Mouse (Mus musculus) cerebellum, adult 18-20 months (tissue): ENCODE measurements around the gene Rab14.

Experiments
- DNase-seq, 2 experiments: peaks; one replicate each; pipeline ENCODE4 v3.0.0; 2021

Rab14 gene

DNA sequence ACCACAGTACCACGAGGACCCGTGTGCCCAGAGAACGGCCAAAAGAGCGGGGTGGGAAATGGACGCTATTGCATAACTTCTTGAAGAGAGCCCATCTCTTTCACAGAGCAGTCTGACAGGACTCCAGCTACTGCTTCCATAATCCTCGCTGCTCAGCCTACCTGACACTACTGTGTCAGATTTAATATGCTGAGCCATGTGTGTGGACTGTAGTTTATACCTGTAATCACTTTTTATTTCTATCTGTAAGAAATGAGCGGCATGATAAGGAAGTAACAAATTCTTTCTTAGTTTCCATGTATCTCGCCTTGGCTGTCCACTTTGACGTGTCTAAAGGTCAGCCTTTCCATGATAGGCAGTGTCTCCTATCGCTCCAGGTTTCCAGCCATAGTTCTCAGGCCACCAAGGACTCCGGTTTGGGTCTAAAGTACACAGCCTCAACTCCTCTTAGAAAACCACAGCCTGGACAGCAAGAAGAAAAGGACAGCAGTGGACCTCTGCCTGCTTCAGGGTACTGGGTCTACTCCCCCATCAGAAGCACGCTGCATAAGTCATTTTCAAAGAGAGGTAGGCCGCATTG lies 49.5 kb downstream of the Rab14 start:
- DNase-seq, result no peak

DNA sequence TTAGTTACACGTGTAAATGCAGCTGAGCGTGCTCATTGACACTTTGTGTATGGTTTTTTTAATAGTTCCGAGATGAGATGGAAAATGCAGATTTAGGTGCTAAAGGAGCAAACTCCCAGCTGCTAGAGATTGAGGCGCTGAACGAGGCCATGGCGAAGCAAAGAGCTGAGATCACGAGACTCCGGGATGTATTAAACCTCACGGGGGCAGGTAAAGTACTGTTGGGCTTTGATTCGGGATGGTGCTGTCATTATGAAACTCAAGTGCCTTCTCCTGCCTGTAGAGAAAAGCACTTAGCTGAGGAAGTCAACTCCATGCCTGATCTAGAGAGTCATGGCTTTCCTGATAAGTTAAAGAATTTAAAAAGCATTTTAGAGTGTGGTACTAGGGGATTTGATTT lies 52.1 kb downstream of the Rab14 start:
- DNase-seq, result no peak

DNA sequence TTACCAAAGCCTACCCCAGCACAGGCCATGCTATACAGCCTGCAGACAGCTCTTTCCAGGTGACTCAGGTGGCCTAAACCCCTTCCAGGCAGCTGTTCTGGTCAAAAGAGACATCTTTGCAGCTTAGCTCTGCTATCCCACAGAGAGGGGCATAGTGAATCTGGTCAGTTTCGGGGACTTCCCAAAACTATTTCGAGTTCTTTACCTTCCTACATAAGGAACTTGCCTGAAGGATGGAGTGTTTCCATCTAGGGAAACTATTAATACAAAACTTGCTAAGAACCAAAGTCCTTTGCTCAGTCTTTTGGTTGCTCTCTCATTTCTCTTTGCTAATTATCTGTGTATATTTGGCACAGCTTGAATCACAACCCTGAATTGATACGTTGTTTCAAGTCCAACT lies 59.2 kb downstream of the Rab14 start:
- DNase-seq, result no peak

GRCm38 (mm10) chr2:35138576-35138975 lies 62.3 kb downstream of the Rab14 start:
- DNase-seq, result no peak

GRCm38 (mm10) chr2:35133891-35134290 lies 67.0 kb downstream of the Rab14 start:
- DNase-seq, result no peak

DNA sequence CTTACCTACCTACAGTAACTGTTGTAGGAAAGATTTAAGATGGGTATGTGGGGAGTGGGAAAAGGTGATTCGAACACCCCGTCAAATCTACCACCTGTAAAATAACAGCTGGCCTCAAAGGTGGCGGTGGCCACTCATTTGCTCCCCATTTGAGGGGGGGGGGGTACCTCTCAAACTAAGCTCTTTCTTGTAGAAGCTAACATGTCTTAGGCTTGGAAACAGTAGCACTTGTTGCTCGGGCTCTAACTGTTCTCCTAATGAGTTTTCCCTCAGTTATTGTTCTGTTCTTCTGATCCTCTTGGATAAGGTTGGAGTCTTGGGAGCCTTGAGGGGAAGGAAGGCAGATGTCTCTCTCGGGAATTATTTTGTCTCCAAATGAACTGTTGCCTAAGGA lies 68.3 kb downstream of the Rab14 start:
- no peak for DNase-seq

GRCm38 (mm10) chr2:35131991-35132661 lies 68.8 kb downstream of the Rab14 start:
- peak; percentile 85 to 86 for DNase-seq

GRCm38 (mm10) chr2:35131491-35131890 lies 69.4 kb downstream of the Rab14 start:
- no peak for DNase-seq
